Mouse (Mus musculus) ES-E14 (cell line): ENCODE data around the gene Hoxc12. TPM values are rescaled to one million over a fixed set of nuclear protein-coding genes. Genes with fewer than 3 reads are reported as not detected.

ENCODE experiments used
- DNase-seq: peaks from one replicate; pipeline ENCODE4 v3.0.0-alpha.2; 2013; ENCODE audit warnings: low read depth, low spot score
- H3K27ac ChIP-seq: 2 replicates; pipeline ENCODE4 v1.5.1; 2012; ENCODE audit warnings: low read depth, mild to moderate bottlenecking, low read length, moderate library complexity, mixed read lengths; ENCODE audit not compliant: poor library complexity, insufficient read depth, severe bottlenecking
- H3K36me3 ChIP-seq: 2 replicates; pipeline ENCODE4 v1.6.1; 2012; ENCODE audit warnings: mild to moderate bottlenecking, low read length, moderate library complexity, mixed read lengths; ENCODE audit not compliant: control insufficient read depth, poor library complexity, insufficient read depth, severe bottlenecking
- H3K4me1 ChIP-seq, 2 experiments: fragments of 150-350 bp in 1 of 2; sonication (generic) in 1 of 2; 2 replicates each; pipeline ENCODE4 v1.6.1; 2012; ENCODE audit warnings: low read length in 2 of 2, mild to moderate bottlenecking in 1 of 2, mixed read lengths in 1 of 2; ENCODE audit not compliant: control insufficient read depth in 2 of 2, insufficient read depth in 2 of 2, poor library complexity in 1 of 2
- H3K4me3 ChIP-seq, 2 experiments: fragments of 150-350 bp in 1 of 2; sonication (generic) in 1 of 2; 2 replicates each; pipeline ENCODE4 v1.5.1; 2012; ENCODE audit warnings: low read length in 2 of 2, low read depth in 1 of 2, mild to moderate bottlenecking in 1 of 2, mixed read lengths in 1 of 2; ENCODE audit not compliant: insufficient read depth in 1 of 2, poor library complexity in 1 of 2, severe bottlenecking in 1 of 2
- H3K9ac ChIP-seq: 2 replicates; pipeline ENCODE4 v1.6.1; 2012; ENCODE audit warnings: low read depth, mild to moderate bottlenecking, low read length, mixed read lengths; ENCODE audit not compliant: poor library complexity, insufficient read depth, severe bottlenecking
- H3K9me3 ChIP-seq: fragments of 150-350 bp; sonication (generic); 2 replicates; pipeline ENCODE4 v1.6.1; 2012; ENCODE audit warnings: low read depth, mild to moderate bottlenecking, low read length; ENCODE audit not compliant: control insufficient read depth, insufficient read depth
- CHD2 ChIP-seq: IDR thresholded peaks from 2 replicates; pipeline ENCODE4 v1.6.1; 2014; ENCODE audit warnings: mild to moderate bottlenecking, low read depth, low read length, inconsistent platforms
- HCFC1 ChIP-seq: IDR thresholded peaks from 2 replicates; pipeline ENCODE4 v1.6.1; 2012; ENCODE audit warnings: low read length, inconsistent platforms, borderline replicate concordance; ENCODE audit not compliant: insufficient read depth
- MAFK ChIP-seq: IDR thresholded peaks from 2 replicates; pipeline ENCODE4 v1.6.1; 2014; ENCODE audit warnings: mild to moderate bottlenecking, low read depth, low read length, inconsistent platforms; ENCODE audit not compliant: insufficient read depth
- ZC3H11A ChIP-seq: IDR thresholded peaks from 2 replicates; pipeline ENCODE4 v1.6.1; 2012; ENCODE audit warnings: low read depth, mild to moderate bottlenecking, inconsistent platforms, low read length, borderline replicate concordance
- ZNF384 ChIP-seq: IDR thresholded peaks from 2 replicates; pipeline ENCODE4 v1.6.1; 2012; ENCODE audit warnings: low read depth, low read length, inconsistent platforms
- in situ Hi-C, 2 experiments: fragments of 600-800 bp; cut with MboI; formaldehyde crosslinking; loops; one replicate each; pipeline ENCODE4 v1.15.1; 2025; ENCODE audit warnings: low sequenced_read_pairs in 2 of 2, inconsistent platforms in 1 of 2; ENCODE audit not compliant: unreplicated experiment in 2 of 2
- total RNA-seq: library from RNA; depleted of rRNA; stranded (reverse); fragments of 300-350 nt; gene quantifications from 2 replicates; pipeline ENCODE4 v1.2.3, GENCODE M21; 2012

The Hoxc12 gene
- total RNA-seq, 1 experiment = 1.9 TPM

DNA sequence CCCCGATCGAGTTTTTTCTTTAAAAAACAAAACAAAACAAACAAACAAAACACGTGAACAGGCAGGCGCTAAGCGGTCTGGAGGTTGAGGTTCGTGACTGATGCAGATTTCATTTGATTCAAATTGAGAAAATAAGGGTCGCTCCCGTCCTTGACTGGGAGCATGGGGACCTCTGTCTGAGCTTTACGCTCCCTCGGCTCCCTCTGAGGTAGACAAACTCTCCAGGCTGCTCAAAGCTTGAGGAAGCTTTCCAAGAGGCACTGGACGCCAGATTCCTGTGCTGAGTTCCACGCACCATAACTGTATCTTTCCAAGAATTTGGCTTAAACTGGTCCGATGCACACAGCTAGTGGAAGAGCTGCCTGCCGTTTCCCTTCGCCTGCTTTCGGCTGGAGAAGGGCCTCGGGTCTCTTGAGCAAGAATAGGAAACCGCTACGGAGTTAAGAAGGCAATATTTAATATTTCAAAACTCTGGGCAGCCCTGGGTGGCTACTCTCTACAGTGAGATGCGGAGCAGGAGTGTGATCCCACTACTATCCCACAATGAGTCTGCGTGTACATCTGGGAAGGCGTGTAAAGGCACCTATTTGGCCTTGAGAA lies 26.0 kb upstream of the Hoxc12 start:
- Histone ChIP-seq H3K27ac (no peak overlapping the region), H3K9me3 (no peaks in the 10 kb centered on the region), H3K36me3 (no peaks in the 10 kb centered on the region), H3K9ac (no peak overlapping the region), H3K4me3 (peak overlapping the region in 1 of 2 experiments; percentile 44; a peak in 2 of 4 replicates), H3K4me1 (peaks cover 0 to 1% of the 10 kb centered on the region in 2 experiments; a peak in 2 of 4 replicates)
- DNase-seq = no peak
- TF ChIP-seq HCFC1 = no peak
- TF ChIP-seq ZNF384 = no peak
- in situ Hi-C loops = no loop called here

DNA sequence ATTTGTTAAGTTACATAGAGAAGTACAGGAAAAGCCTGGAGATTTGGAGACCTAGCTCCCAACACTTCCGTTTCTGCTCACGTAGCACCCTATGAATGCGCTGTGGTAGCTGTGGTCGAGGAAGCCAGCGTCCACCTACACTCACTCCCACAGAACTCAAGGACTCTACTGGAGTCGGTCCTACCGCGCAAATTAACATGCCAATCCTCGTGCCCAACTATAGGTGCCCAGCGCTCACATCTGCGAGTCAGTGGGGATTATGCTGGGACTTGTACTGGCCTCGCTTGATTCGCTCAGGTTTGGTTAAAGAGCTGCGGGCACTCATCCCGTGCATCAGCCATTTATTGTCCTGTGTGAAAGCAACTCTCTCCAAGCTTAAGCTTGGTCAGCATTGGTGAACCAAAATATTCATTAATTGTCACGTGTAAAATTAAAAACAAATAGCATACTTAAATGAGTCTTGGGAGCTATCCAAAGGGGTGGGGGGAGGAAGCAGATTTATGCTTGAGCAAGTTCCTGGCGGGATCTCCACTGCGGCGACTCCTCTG lies 23.4 kb upstream of the Hoxc12 start:
- Histone ChIP-seq H3K9me3 (no peaks in the 10 kb centered on the region), H3K36me3 (no peaks in the 10 kb centered on the region), H3K9ac (no peak overlapping the region), H3K4me3 (no peak overlapping the region), H3K4me1 (peaks cover 0 to 1% of the 10 kb centered on the region in 2 experiments; a peak in 2 of 4 replicates), H3K27ac (no peak overlapping the region)
- DNase-seq = no peak
- in situ Hi-C loops = no loop called here
- TF ChIP-seq MAFK (no peak), ZC3H11A (no peak), CHD2 (no peak), ZNF384 (no peak), HCFC1 (no peak)

DNA sequence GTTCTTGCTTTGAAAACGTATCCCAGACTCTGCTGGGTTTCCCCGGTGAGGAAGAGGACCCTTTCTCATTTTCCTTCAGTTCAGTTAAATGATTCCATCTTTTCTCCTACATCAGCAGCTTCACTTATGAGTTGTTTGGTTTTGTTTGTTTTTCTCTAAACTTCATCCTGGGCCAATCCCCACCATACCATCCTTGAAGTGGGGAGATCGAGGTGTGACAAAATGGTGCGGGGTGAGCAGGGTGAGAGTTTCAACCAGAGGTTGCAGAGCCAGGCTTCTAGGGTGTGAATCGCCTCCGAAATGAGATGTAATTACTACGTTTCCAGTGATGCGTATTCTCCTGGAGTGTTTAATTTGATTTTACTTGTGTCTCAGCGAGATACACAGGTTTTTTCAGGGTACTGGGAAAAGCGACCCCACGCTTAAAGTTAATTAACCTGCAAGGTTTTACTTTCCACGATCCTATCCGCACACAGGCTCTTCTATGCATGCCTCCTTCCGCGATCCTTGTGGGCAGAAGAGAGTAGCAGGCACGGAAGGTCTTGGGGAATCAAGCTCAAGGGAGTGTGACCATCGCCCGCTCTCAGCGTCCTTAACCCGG lies 18.5 kb upstream of the Hoxc12 start:
- Histone ChIP-seq H3K9ac (no peak overlapping the region), H3K27ac (no peak overlapping the region), H3K36me3 (no peaks in the 10 kb centered on the region), H3K4me3 (no peak overlapping the region), H3K9me3 (no peaks in the 10 kb centered on the region), H3K4me1 (peaks cover 0 to under 1% of the 10 kb centered on the region in 2 experiments; a peak in 1 of 4 replicates)
- no peak for DNase-seq
- no peak for TF ChIP-seq MAFK
- no peak for TF ChIP-seq HCFC1
- no peak for TF ChIP-seq ZNF384
- no peak for TF ChIP-seq CHD2
- TF ChIP-seq ZC3H11A = no peak
- in situ Hi-C loops = no loop called here

DNA sequence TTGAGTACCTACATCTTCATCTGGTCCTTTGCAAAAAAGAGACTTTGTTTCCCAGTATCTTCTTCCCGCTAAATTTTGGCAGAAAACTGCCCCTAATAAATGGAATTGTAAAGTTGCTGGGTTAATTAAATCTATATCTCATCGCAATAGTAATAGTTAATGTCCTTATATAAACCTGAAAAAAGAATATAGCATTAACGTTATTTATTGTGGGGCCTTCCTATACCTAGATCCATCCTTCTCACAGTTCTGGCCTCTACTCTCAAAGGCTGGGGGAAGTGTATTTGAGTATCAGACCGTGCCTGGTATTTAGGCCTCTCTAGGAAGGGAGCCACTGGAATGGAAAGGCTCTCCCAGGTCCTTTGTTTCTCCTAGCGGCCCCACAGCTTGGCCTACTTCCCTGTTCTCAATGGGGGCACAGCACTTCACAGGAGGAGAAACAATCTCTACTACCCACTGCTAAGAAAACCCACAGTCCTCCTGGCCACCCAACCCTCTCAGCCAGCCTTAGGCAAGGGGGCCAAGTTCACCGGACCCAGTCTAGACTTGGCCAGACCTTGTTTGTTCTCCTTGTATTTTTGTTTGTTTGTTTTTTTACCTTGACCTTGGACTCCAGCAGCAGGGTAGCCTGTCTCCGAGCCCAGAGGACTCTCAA lies 17.8 kb upstream of the Hoxc12 start:
- in situ Hi-C loops = no loop called here
- TF ChIP-seq ZNF384 (no peak), MAFK (no peak), HCFC1 (no peak), ZC3H11A (no peak), CHD2 (no peak)
- Histone ChIP-seq H3K36me3 (no peaks in the 10 kb centered on the region), H3K27ac (no peak overlapping the region), H3K4me3 (no peak overlapping the region), H3K4me1 (no peaks in the 10 kb centered on the region), H3K9me3 (no peaks in the 10 kb centered on the region), H3K9ac (no peak overlapping the region)
- DNase-seq = no peak
